In the genomic region with DNA sequence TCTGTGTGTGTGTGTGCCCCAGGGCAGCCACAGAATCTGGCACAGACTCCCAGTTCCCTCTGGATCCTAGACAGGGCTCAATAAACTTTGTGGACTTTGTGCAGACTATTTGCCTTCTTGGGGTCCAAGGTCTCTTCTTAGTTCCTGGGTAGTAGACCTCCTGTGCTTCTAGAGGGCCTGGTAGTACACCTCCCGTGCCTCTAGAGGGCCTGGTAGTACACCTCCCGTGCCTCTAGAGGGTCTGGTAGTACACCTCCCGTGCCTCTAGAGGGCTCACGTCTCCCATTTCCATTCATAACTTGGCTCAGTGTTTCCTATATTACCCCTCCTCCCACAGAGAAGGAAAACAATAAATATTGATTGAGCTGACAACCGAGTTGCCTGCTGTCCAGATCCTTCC, we compare ENCODE assay signal across 9 mouse cellular contexts. TPM values are rescaled to one million over a fixed set of nuclear protein-coding genes. Genes with fewer than 3 reads are reported as not detected.
DNase-seq lines count a peak whose midpoint lies in the region; ATAC-seq and TF ChIP-seq lines count a peak whose summit lies in the region.
"Had no signal": no experiment of that assay in that cellular context is flagged by ENCODE, and none has a peak within 500 bp of the region (broad histone marks: within the 10 kb centered on the region; RNA-seq: fewer than 3 reads in every experiment).

No protein-coding gene starts in this region.

- TF ChIP-seq CTCF in brain, embryonic 14.5 days (IDR thresholded peaks at IDR 0.05; ENCODE audit: borderline replicate concordance, extremely low read depth, insufficient read depth, insufficient read length): peak; percentile 72

- H3K4me2 ChIP-seq in myocyte (ENCODE audit: low read depth): peak overlapping the region; percentile 94

- H3K27me3 ChIP-seq in myocyte (ENCODE audit: control insufficient read depth, insufficient read depth, insufficient read length): no peaks in the 10 kb centered on the region

- DNase-seq in cerebellum, postnatal 4 days (ENCODE audit: low spot score in 2 of 2): peak; percentile 22 to 56
- DNase-seq in ovary, postnatal 14 days (ENCODE audit: low spot score): peak; percentile 50
- DNase-seq in ovary, postnatal 10 days (ENCODE audit: low spot score): no peak
- peak; percentile 55 for DNase-seq in brain, embryonic 14.5 days (ENCODE audit: low read depth)
- DNase-seq in kidney, postnatal 25 days: peak; percentile 74 to 83
- DNase-seq in frontal cortex, postnatal 25 days (ENCODE audit: low spot score in 2 of 2): no peak

- no peak overlapping the region for H3ac ChIP-seq in myocyte (ENCODE audit: control insufficient read depth, insufficient read length)

- H3K36me3 ChIP-seq in myocyte (ENCODE audit: control insufficient read depth, insufficient read depth): no peaks in the 10 kb centered on the region

- H3K79me2 ChIP-seq in myocyte (ENCODE audit: control insufficient read depth, insufficient read depth): no peaks in the 10 kb centered on the region

- no peak for TF ChIP-seq POLR2A in brain, embryonic 14.5 days (IDR thresholded peaks at IDR 0.05; ENCODE audit: borderline replicate concordance, extremely low read depth, insufficient read depth, insufficient read length, poor library complexity, severe bottlenecking)
- TF ChIP-seq POLR2A in myocyte (IDR thresholded peaks at IDR 0.05; ENCODE audit: insufficient read length, low read depth): no peak

- no peak for ATAC-seq in cerebellum, adult (ENCODE audit: insufficient number of reproducible peaks, low FRiP score, low TSS enrichment)

- H3K4me3 ChIP-seq in myocyte: no peak overlapping the region

TF ChIP-seq in myocyte, 11 proteins besides CTCF, POLR2A, EP300 and RAD21:
- TF ChIP-seq CEBPB (IDR thresholded peaks at IDR 0.05; ENCODE audit: insufficient read depth, poor library complexity, severe bottlenecking) (no peak), MAX (IDR thresholded peaks at IDR 0.05; ENCODE audit: low read depth) (no peak), TCF3 (IDR thresholded peaks at IDR 0.05; ENCODE audit: insufficient read length, low read depth) (no peak), MYOD1 (IDR thresholded peaks at IDR 0.05; ENCODE audit: control insufficient read depth in 1 of 3, insufficient read length in 2 of 3, low read depth in 2 of 3) (no peak), SRF (IDR thresholded peaks at IDR 0.05; ENCODE audit: control insufficient read depth, insufficient read length, low read depth) (no peak), TCF12 (IDR thresholded peaks at IDR 0.05; ENCODE audit: insufficient read depth, poor library complexity, severe bottlenecking) (no peak), POLR2AphosphoS2 (IDR thresholded peaks at IDR 0.05; ENCODE audit: insufficient read length, low read depth) (no peak), E2F4 (IDR thresholded peaks at IDR 0.05; ENCODE audit: insufficient read depth) (no peak), REST (IDR thresholded peaks at IDR 0.05; ENCODE audit: insufficient read depth, insufficient read length) (no peak), USF1 (IDR thresholded peaks at IDR 0.05; ENCODE audit: low read depth) (no peak), MYOG (IDR thresholded peaks at IDR 0.05; ENCODE audit: control insufficient read depth in 1 of 3, insufficient read depth in 1 of 3, insufficient read length in 2 of 3, low read depth in 2 of 3) (no peak)

RNA-seq across cellular contexts. Expression of a gene that starts 4.9 kb away (rescaled TPM):
- 0.06 and 0.18 TPM in 2 replicates for polyA plus RNA-seq in brain, embryonic 14.5 days (2012; rRNA removed)
- 55.4 TPM for polyA plus RNA-seq in myocyte (2012; fragmentation: generic; extraction: Trizol)

RNA-seq across cellular contexts. Expression of a gene that starts 10.4 kb away (rescaled TPM):
- 0.06 TPM in 1 of 2 replicates, not detected in the other for polyA plus RNA-seq in brain, embryonic 14.5 days (2012; rRNA removed)
- polyA plus RNA-seq in myocyte (2012; fragmentation: generic; extraction: Trizol): not detected
- polyA plus RNA-seq: stomach, embryonic 14.5 days had no signal

RNA-seq across cellular contexts. Expression of a gene that starts 23.8 kb away (rescaled TPM):
- polyA plus RNA-seq in brain, embryonic 14.5 days (2012; rRNA removed): 0.98 and 1.2 TPM in 2 replicates
- polyA plus RNA-seq in myocyte (2012; fragmentation: generic; extraction: Trizol): 0.07 TPM

RNA-seq across cellular contexts. Expression of a gene that starts 39.9 kb away (rescaled TPM):
- polyA plus RNA-seq in brain, embryonic 14.5 days (2012; rRNA removed): 11.5 and 18.4 TPM in 2 replicates
- polyA plus RNA-seq in myocyte (2012; fragmentation: generic; extraction: Trizol): 8.8 TPM

RNA-seq across cellular contexts. Expression of a gene that starts 40.2 kb away (rescaled TPM):
- 17.4 and 33.8 TPM in 2 replicates for polyA plus RNA-seq in brain, embryonic 14.5 days (2012; rRNA removed)
- 11.1 TPM for polyA plus RNA-seq in myocyte (2012; fragmentation: generic; extraction: Trizol)

Comparison
In these comparisons a context has a peak if more than half of its experiments do, and no peak if none do; other contexts are left out.
1. DNase-seq: peak in cerebellum, postnatal 4 days (2 of 2), ovary, postnatal 14 days (single experiment), brain, embryonic 14.5 days (single experiment) and kidney, postnatal 25 days (2 of 2); none in ovary, postnatal 10 days (single experiment) and frontal cortex, postnatal 25 days (0 of 2).
2. RNA of a gene that starts 4.9 kb away (polyA plus RNA-seq): 55.4 TPM in myocyte (single experiment); 0.06 to 0.18 TPM in brain, embryonic 14.5 days; every median in the first group is over 10 times any median in the second.